Mouse (Mus musculus): ENCODE measurements around the gene Cfap65. TPM values are rescaled to one million over a fixed set of nuclear protein-coding genes. Genes with fewer than 3 reads are reported as not detected.

The Cfap65 gene
- total RNA-seq (2018; cell fraction: chromatin; rRNA removed): not detected
- total RNA-seq (2018; cell fraction: cytosol; rRNA removed): not detected
- total RNA-seq (2018; cell fraction: nucleus; rRNA removed): not detected
- not detected in 3 replicates for polyA plus RNA-seq (2018)

- 3% methylated on average over 18 of the region's 18 CpGs for WGBS (ENCODE audit: missing documents)
- Histone ChIP-seq H3K27ac (no peak within 1 kb of the TSS), H3K36me3 (ENCODE audit: inconsistent target) (no peaks in the 10 kb centered on the region), H3K4me3 (ENCODE audit: inconsistent target) (no peak within 1 kb of the TSS), H3K79me2 (ENCODE audit: inconsistent target) (no peaks in the 10 kb centered on the region)
These were observed at the start of gene Cfap65 for GRCm38 (mm10) chr1:74935402-74935801. Gene Cfap65 (minus strand): TSS chr1:74935599.

- Histone ChIP-seq H3K27ac (no peak overlapping the region), H3K79me2 (ENCODE audit: inconsistent target) (no peaks in the 10 kb centered on the region), H3K36me3 (ENCODE audit: inconsistent target) (no peaks in the 10 kb centered on the region), H3K4me3 (ENCODE audit: inconsistent target) (no peak overlapping the region)
- 93% methylated on average over 8 of the region's 8 CpGs for WGBS (ENCODE audit: missing documents)
These were observed 41.6 kb upstream of the Cfap65 start for GRCm38 (mm10) chr1:74977001-74977400.

GRCm38 (mm10) chr1:74975936-74976335, 40.5 kb upstream of the Cfap65 start:
- Histone ChIP-seq H3K36me3 (ENCODE audit: inconsistent target) (no peaks in the 10 kb centered on the region), H3K27ac (no peak overlapping the region), H3K79me2 (ENCODE audit: inconsistent target) (no peaks in the 10 kb centered on the region), H3K4me3 (ENCODE audit: inconsistent target) (no peak overlapping the region)
- 75% methylated on average over 1 of the region's 1 CpGs for WGBS (ENCODE audit: missing documents)

- Histone ChIP-seq H3K27ac (no peak overlapping the region), H3K4me3 (ENCODE audit: inconsistent target) (no peak overlapping the region), H3K36me3 (ENCODE audit: inconsistent target) (no peaks in the 10 kb centered on the region), H3K79me2 (ENCODE audit: inconsistent target) (no peaks in the 10 kb centered on the region)
- WGBS (ENCODE audit: missing documents): 95% methylated on average over 6 of the region's 6 CpGs
These were observed 38.2 kb upstream of the Cfap65 start for GRCm38 (mm10) chr1:74973590-74973989.

- no peak overlapping the region for H3K27ac ChIP-seq
These were observed 36.1 kb upstream of the Cfap65 start for GRCm38 (mm10) chr1:74971353-74972050.

DNA sequence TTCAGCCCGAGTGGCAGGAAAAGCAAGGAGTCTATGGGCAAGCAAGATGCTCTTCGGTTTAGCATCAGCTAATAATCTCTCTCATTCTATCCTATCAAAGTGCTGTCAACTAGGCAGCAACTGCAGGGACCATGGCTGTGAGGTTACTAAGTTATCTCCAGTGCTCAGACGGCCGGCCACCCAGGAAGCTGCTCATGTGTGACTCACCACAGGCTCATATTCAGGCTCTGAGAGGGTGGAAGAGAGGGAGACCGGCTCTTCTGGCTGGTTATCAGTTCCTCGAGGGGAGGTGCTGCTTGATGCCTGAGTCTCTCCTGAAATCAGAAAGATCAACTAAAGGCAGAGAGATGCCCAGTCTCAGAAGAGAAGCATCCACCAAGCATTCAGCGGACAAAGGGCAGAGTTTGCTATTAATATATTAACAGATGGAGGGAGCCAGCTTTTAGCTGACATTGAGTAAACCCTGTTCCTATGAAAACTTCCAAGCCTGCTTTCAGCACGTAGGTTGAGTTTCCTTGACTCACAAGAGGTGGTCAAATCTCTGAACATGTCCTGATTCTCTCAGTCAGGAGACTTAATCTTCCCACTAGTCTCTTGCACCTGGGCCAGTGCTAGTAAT, 32.7 kb upstream of the Cfap65 start:
- Histone ChIP-seq H3K27ac (no peak overlapping the region), H3K79me2 (ENCODE audit: inconsistent target) (no peaks in the 10 kb centered on the region), H3K36me3 (ENCODE audit: inconsistent target) (no peaks in the 10 kb centered on the region), H3K4me3 (ENCODE audit: inconsistent target) (no peak overlapping the region)
- WGBS (ENCODE audit: missing documents): 91% methylated on average over 8 of the region's 8 CpGs

More at GRCm38 (mm10) chr1:74971353-74972050, 36.1 kb upstream of the Cfap65 start:
- WGBS (ENCODE audit: missing documents): 94% methylated on average over 4 of the region's 4 CpGs
- Histone ChIP-seq H3K36me3 (ENCODE audit: inconsistent target) (no peaks in the 10 kb centered on the region), H3K79me2 (ENCODE audit: inconsistent target) (no peaks in the 10 kb centered on the region), H3K4me3 (ENCODE audit: inconsistent target) (no peak overlapping the region)

- 35% methylated on average over 13 of the region's 16 CpGs for WGBS (ENCODE audit: missing documents)
- Histone ChIP-seq H3K27ac (no peak overlapping the region), H3K36me3 (ENCODE audit: inconsistent target) (no peaks in the 10 kb centered on the region), H3K4me3 (ENCODE audit: inconsistent target) (no peak overlapping the region), H3K79me2 (ENCODE audit: inconsistent target) (no peaks in the 10 kb centered on the region)
These were observed 29.3 kb upstream of the Cfap65 start for GRCm38 (mm10) chr1:74964494-74965215.

- WGBS (ENCODE audit: missing documents): 92% methylated on average over 5 of the region's 5 CpGs
- Histone ChIP-seq H3K27ac (no peak overlapping the region), H3K4me3 (ENCODE audit: inconsistent target) (no peak overlapping the region), H3K36me3 (ENCODE audit: inconsistent target) (no peaks in the 10 kb centered on the region), H3K79me2 (ENCODE audit: inconsistent target) (no peaks in the 10 kb centered on the region)
These were observed 27.4 kb upstream of the Cfap65 start for GRCm38 (mm10) chr1:74962853-74963227.

DNA sequence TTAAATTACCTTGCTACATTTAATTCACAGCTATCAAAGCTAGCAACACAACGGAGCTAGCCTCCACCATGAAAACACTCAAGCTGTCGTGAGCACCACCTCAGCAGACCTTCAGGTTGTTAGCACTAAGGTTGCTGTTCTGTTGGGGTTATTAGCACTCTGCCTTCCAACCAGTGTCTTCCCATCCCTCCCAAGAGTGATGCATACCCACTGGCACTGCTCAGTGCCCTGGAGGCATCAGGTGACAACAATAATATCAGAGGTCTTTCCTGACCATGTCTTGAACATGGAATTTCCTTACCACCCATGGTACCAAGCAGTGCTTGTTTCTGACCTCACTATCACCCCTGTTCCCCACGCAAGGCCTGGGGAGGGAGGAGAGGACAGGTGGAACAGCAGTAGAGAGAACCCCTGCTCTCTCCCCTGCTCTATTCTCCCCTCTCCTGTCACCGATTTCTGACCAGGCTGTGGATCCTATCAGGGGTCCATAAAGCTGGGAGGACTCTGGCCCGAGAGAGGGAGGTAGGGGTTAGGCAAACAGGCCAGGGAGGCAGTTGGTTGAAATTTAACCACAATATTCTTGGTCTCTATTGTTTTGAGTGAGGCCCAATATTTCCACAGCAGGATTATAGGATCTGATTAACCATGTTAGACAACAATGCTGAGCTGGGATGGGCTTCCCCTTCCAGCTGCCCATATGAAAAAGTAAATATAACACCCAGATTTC, 26.9 kb upstream of the Cfap65 start:
- no peak overlapping the region for H3K27ac ChIP-seq
- 88% methylated on average over 5 of the region's 5 CpGs for whole genome bisulfite sequencing (ENCODE audit: missing documents)
- H3K4me3 ChIP-seq (ENCODE audit: inconsistent target): no peak overlapping the region
- no peaks in the 10 kb centered on the region for H3K79me2 ChIP-seq (ENCODE audit: inconsistent target)
- H3K36me3 ChIP-seq (ENCODE audit: inconsistent target): no peaks in the 10 kb centered on the region

- 92% methylated on average over 7 of the region's 7 CpGs for WGBS (ENCODE audit: missing documents)
- no peaks in the 10 kb centered on the region for H3K79me2 ChIP-seq (ENCODE audit: inconsistent target)
- H3K36me3 ChIP-seq (ENCODE audit: inconsistent target): no peaks in the 10 kb centered on the region
- H3K4me3 ChIP-seq (ENCODE audit: inconsistent target): no peak overlapping the region
- no peak overlapping the region for H3K27ac ChIP-seq
These were observed 26.3 kb upstream of the Cfap65 start for GRCm38 (mm10) chr1:74961722-74962121.

DNA sequence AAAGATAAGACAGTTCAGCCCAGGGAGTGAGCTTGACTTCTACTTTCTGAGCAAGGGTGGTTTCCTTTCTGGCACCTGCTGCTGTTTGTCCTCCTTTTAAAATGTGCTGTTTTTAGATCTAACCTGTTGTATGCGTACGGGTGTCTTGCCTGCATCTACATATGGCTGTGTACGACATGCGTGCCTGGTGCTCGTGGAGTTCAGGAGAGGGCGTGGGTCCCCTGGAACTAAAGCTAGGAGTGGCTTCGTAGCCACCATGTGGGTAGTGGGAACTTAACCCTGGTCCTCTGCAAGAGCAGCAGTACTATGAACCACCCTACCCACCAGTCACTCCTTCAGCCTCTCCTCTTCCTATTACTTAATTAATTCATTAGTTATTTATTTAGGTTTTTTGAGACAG, 24.7 kb upstream of the Cfap65 start:
- Histone ChIP-seq H3K79me2 (ENCODE audit: inconsistent target) (no peaks in the 10 kb centered on the region), H3K36me3 (ENCODE audit: inconsistent target) (no peaks in the 10 kb centered on the region), H3K27ac (no peak overlapping the region), H3K4me3 (ENCODE audit: inconsistent target) (no peak overlapping the region)
- 79% methylated on average over 7 of the region's 7 CpGs for WGBS (ENCODE audit: missing documents)

GRCm38 (mm10) chr1:74951556-74952210, 16.3 kb upstream of the Cfap65 start, which contains the start of gene Ihh:
Gene Ihh (minus strand): TSS chr1:74951672.
- no peak within 1 kb of the TSS for H3K27ac ChIP-seq
- H3K4me3 ChIP-seq (ENCODE audit: inconsistent target): no peak within 1 kb of the TSS
- 4% methylated on average over 44 of the region's 55 CpGs for WGBS (ENCODE audit: missing documents)
- H3K79me2 ChIP-seq (ENCODE audit: inconsistent target): no peaks in the 10 kb centered on the region
- H3K36me3 ChIP-seq (ENCODE audit: inconsistent target): no peaks in the 10 kb centered on the region

GRCm38 (mm10) chr1:74950576-74951490, 15.4 kb upstream of the Cfap65 start:
- no peaks in the 10 kb centered on the region for H3K79me2 ChIP-seq (ENCODE audit: inconsistent target)
- H3K36me3 ChIP-seq (ENCODE audit: inconsistent target): no peaks in the 10 kb centered on the region
- H3K4me3 ChIP-seq (ENCODE audit: inconsistent target): no peak overlapping the region
- H3K27ac ChIP-seq: no peak overlapping the region
- 4% methylated on average over 84 of the region's 84 CpGs for WGBS (ENCODE audit: missing documents)

Measured in macrophage (primary cell).